Mouse (Mus musculus) bone marrow, adult 2 months (tissue): ENCODE data around the gene Grik2.

ENCODE experiments used
- CTCF ChIP-seq: fragments of 200-500 bp; IDR thresholded peaks from 2 replicates; pipeline ENCODE4 v1.5.1; 2011; ENCODE audit warnings: low read length, control low read depth; ENCODE audit not compliant: control insufficient read depth, insufficient read depth
- POLR2A ChIP-seq: fragments of 200-500 bp; IDR thresholded peaks from 2 replicates; pipeline ENCODE4 v1.6.1; 2011; ENCODE audit warnings: low read depth, mild to moderate bottlenecking, control low read depth, low read length, borderline replicate concordance; ENCODE audit not compliant: control insufficient read depth

DNA sequence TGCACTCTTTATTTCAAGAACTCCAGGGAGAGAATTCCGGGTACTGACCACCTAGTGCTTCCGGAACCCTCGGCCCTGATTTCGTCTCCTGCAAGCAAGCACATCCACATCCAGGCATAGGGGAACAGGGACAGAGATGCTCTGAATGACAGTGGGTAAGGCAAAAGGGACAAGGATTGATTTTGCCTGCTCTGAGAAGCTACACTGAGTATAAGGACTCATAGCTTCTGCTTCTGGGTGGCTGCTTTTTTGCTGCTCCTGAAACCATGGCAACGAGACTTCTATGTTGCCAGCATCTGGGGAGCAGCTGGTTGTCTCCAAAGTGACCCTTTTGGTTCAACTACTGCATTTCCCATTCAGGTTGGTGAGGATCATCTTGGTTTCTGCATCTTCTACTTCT lies 348 bp upstream of the Grik2 start:
- TF ChIP-seq CTCF (no peak), POLR2A (no peak)
